In the genomic region with DNA sequence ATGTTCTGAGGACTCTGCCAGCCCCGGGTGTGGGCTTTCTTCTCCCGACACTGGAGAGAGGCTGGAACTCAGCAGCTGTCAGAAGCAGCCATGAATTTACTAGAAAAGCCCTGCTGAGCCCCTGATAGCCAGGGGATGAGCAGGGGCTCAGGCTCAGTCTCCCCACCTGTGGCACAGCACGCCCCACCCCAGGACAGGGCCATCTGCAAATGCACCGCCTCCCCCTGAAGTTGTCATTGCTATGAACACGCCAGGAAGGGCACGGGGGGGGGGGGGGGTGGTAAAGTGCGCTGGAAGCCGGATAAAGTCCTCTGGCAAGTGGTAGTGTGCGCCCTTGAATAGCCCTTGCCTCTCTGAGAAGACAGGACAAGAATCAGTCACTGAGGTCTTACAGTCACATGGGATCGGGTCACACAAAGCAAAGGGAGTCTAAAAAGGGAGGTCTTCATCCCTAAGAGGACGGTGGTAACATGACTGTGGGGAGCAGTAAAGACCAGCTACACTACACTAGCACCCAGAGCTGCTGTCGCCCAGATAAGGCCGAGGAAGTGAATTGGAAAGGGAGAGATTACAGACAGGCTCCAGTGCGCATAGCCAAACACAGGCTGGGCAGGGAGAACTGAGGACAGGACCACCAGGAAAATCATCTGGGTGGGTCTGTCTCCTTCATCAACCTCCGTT, we compare ENCODE assay signal across 8 mouse cellular contexts.
DNase-seq lines count a peak whose midpoint lies in the region; ATAC-seq and TF ChIP-seq lines count a peak whose summit lies in the region.

No protein-coding gene starts in this region.

- H3K9ac ChIP-seq in forebrain, embryonic 13.5 days = peak overlapping the region; percentile 12; the same call in 1 of the 2 replicates
- H3K9ac ChIP-seq in liver, embryonic 14.5 days (replicated peaks) = no peak overlapping the region

- DNase-seq in gastrocnemius, adult 2 months = no peak
- DNase-seq in gastrocnemius, adult 8-10 months (ENCODE audit: low spot score in 2 of 2) = no peak
- peak; percentile 5 for DNase-seq in CD4-positive helper T cell, adult 2 months (ENCODE audit: low read depth, low spot score)
- DNase-seq in liver, embryonic 14.5 days (ENCODE audit: low read depth in 3 of 3, low spot score in 3 of 3) = no peak
- DNase-seq in right cerebral cortex, postnatal 25 days = no peak
- no peak for DNase-seq in left cerebral cortex, adult 8-10 months (ENCODE audit: low spot score in 2 of 2)
- no peak for DNase-seq in right cerebral cortex, postnatal 4 days

- peaks cover 13% of the 10 kb centered on the region for H3K4me1 ChIP-seq in forebrain, embryonic 13.5 days
- peaks cover 0 to 5% of the 10 kb centered on the region in 2 experiments; a peak in 1 of 4 replicates for H3K4me1 ChIP-seq in liver, embryonic 14.5 days (replicated peaks; ENCODE audit: control insufficient read depth in 2 of 2, insufficient read depth in 2 of 2, low read length in 1 of 2)

- TF ChIP-seq EP300 in liver, embryonic 14.5 days (IDR thresholded peaks at IDR 0.05; ENCODE audit: low read depth) = no peak

- H3K27ac ChIP-seq in gastrocnemius, adult 2 months = no peak overlapping the region
- H3K27ac ChIP-seq in forebrain, embryonic 13.5 days = peak overlapping the region; percentile 42
- H3K27ac ChIP-seq in liver, embryonic 14.5 days = no peak overlapping the region

- no peaks in the 10 kb centered on the region for H3K9me3 ChIP-seq in forebrain, embryonic 13.5 days (replicated peaks)
- H3K9me3 ChIP-seq in liver, embryonic 14.5 days (ENCODE audit: control insufficient read depth, low read length) = no peaks in the 10 kb centered on the region

- H3K36me3 ChIP-seq in forebrain, embryonic 13.5 days (ENCODE audit: poor library complexity, severe bottlenecking) = no peaks in the 10 kb centered on the region
- no peaks in the 10 kb centered on the region for H3K36me3 ChIP-seq in liver, embryonic 14.5 days (replicated peaks; ENCODE audit: control insufficient read depth, insufficient read depth, low read depth)

- 45% methylated on average over 14 of the region's 15 CpGs for WGBS in forebrain, embryonic 13.5 days
- 19% methylated on average over 15 of the region's 15 CpGs for WGBS in liver, embryonic 14.5 days (ENCODE audit: insufficient replicate concordance)

- no peak for TF ChIP-seq CTCF in gastrocnemius, adult 2 months (IDR thresholded peaks at IDR 0.05)
- no peak for TF ChIP-seq CTCF in liver, embryonic 14.5 days (IDR thresholded peaks at IDR 0.05; ENCODE audit: low read depth)

- peak overlapping the region; percentile 32 for H3K4me2 ChIP-seq in forebrain, embryonic 13.5 days
- H3K4me2 ChIP-seq in liver, embryonic 14.5 days (ENCODE audit: low read depth) = peak overlapping the region; percentile 3

- no peaks in the 10 kb centered on the region for H3K27me3 ChIP-seq in forebrain, embryonic 13.5 days
- no peaks in the 10 kb centered on the region for H3K27me3 ChIP-seq in liver, embryonic 14.5 days (ENCODE audit: control insufficient read depth, insufficient read depth, low read length)

- H3K4me3 ChIP-seq in gastrocnemius, adult 2 months = peak overlapping the region; percentile 51
- H3K4me3 ChIP-seq in forebrain, embryonic 13.5 days = no peak overlapping the region
- H3K4me3 ChIP-seq in liver, embryonic 14.5 days (ENCODE audit: insufficient read depth in 1 of 2, low read depth in 2 of 2, low read length in 2 of 2) = no peak overlapping the region

- no peak for ATAC-seq in forebrain, embryonic 13.5 days
- peak; percentile 53; the same call in 1 of the 2 replicates for ATAC-seq in liver, embryonic 14.5 days (ENCODE audit: insufficient read depth)

- intact Hi-C loops in gastrocnemius, adult 2 months (cut with DNase I) = loop anchor here (1.0 to 5.0 kb wide), 3 partner anchors 76 to 360 kb away; no protein-coding TSS in a partner anchor
